Mouse (Mus musculus): ENCODE data around the gene 4930578C19Rik.

DNA sequence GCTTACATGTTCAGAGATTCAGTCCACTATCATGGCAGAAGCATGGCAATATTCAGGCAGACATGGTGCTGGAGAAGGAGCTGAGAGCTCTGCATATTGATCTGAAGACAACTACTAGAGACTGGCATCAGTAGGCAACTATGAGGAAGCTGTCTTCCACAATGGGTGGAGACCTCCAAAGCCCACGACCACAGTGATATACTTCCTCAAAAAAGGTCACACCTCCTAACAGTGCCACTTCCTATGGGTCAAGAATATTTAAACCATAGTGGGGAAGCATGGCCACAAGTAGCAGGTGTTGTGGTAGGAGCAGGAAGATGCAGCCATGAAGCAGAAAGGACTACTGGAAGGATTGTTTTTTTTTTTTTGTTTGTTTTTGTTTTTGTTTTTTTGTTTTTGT is 6.5 kb upstream of the 4930578C19Rik start:
- TF ChIP-seq CTCF (IDR thresholded peaks at IDR 0.05; ENCODE audit: low read depth) (no peak), EP300 (IDR thresholded peaks at IDR 0.05; ENCODE audit: low read depth) (no peak)
